Mouse (Mus musculus) G1E (cell line): ENCODE results near the gene H2-DMa.

ENCODE experiments used
- CTCF ChIP-seq: IDR thresholded peaks from 2 replicates; pipeline ENCODE4 v1.5.1; 2012; ENCODE audit warnings: low read depth, low read length, inconsistent platforms, mixed read lengths
- POLR2AphosphoS5 ChIP-seq: IDR thresholded peaks from 2 replicates; pipeline ENCODE4 v1.6.1; 2012; ENCODE audit warnings: low read depth, low read length, inconsistent platforms; ENCODE audit not compliant: insufficient replicate concordance
- TAL1 ChIP-seq: conservative IDR thresholded peaks from 2 replicates; pipeline ENCODE4 v1.6.1; 2012; ENCODE audit warnings: low read depth, low read length, inconsistent platforms, mixed read lengths

DNA sequence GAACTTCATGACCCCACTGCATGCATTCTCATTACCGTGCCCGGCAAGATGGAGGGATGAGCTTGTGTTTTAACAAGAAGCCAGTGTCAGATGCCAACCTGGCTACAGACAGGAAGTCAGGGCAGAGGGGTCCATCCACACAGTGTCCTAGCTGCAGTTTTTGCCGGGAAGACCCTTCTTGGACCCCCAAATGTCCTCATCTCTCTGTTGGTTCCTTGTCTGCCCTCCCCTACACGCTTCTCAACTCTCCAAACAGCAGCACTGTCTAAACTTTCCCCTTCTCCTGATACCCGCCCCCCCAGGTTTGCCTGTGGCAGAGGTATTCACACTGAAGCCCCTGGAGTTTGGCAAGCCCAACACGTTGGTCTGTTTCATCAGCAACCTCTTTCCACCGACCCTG, 18.3 kb downstream of the H2-DMa start:
- TF ChIP-seq CTCF (no peak), POLR2AphosphoS5 (no peak), TAL1 (no peak)
